Mouse (Mus musculus) CH12.LX (cell line): Measurements from ENCODE around the gene Alx3. TPM values are rescaled to one million over a fixed set of nuclear protein-coding genes. Genes with fewer than 3 reads are reported as not detected.

Source experiments
- DNase-seq: peaks from one replicate; pipeline ENCODE4 v3.0.0-alpha.2; 2013; ENCODE audit errors: extremely low read depth
- H3K27ac ChIP-seq: 2 replicates; pipeline ENCODE4 v1.5.1; 2012; ENCODE audit warnings: low read depth, mild to moderate bottlenecking, control low read depth, moderate library complexity; ENCODE audit not compliant: insufficient read depth
- H3K27me3 ChIP-seq: replicated peaks from 2 replicates; pipeline ENCODE3; 2012; ENCODE audit warnings: inconsistent platforms
- H3K36me3 ChIP-seq, 2 experiments: replicated peaks in 1 of 2; 2 replicates each; pipeline versions ENCODE3 to v1.6.1; 2012; ENCODE audit warnings: inconsistent platforms in 1 of 2, low read length in 1 of 2, mild to moderate bottlenecking in 1 of 2, mixed read lengths in 1 of 2, moderate library complexity in 1 of 2; ENCODE audit not compliant: control insufficient read depth in 1 of 2, insufficient read depth in 1 of 2
- H3K4me1 ChIP-seq, 2 experiments: 2 replicates each; pipeline ENCODE4 v1.6.1; 2012; ENCODE audit warnings: inconsistent platforms in 1 of 2, moderate library complexity in 1 of 2; ENCODE audit not compliant: insufficient read depth in 2 of 2, control insufficient read depth in 1 of 2
- H3K4me2 ChIP-seq: 2 replicates; pipeline ENCODE4 v1.6.1; 2012; ENCODE audit warnings: low read depth, mild to moderate bottlenecking, control low read depth; ENCODE audit not compliant: poor library complexity, insufficient read depth, severe bottlenecking
- H3K4me3 ChIP-seq, 3 experiments: fragments of 150-350 bp in 1 of 3; sonication (generic) in 1 of 3; replicated peaks in 1 of 3; 2 replicates each; pipeline versions ENCODE3 to v1.5.1; 2011 to 2012; ENCODE audit warnings: low read depth in 2 of 3, low read length in 2 of 3, mild to moderate bottlenecking in 2 of 3, moderate library complexity in 2 of 3, control low read depth in 1 of 3, improper control_type of control experiment in 1 of 3, inconsistent platforms in 1 of 3, mixed read lengths in 1 of 3; ENCODE audit not compliant: poor library complexity in 1 of 3
- H3K79me2 ChIP-seq: replicated peaks from 2 replicates; pipeline ENCODE4 v1.6.1; 2012; ENCODE audit warnings: mild to moderate bottlenecking, moderate library complexity; ENCODE audit not compliant: control insufficient read depth, poor library complexity, insufficient read depth, severe bottlenecking; ENCODE audit errors: extremely low read depth
- H3K9ac ChIP-seq: 2 replicates; pipeline ENCODE4 v1.6.1; 2012; ENCODE audit warnings: low read depth, mild to moderate bottlenecking, control low read depth, moderate library complexity; ENCODE audit not compliant: insufficient read depth
- H3K9me3 ChIP-seq: replicated peaks from 2 replicates; pipeline ENCODE3; 2012; ENCODE audit warnings: low read length, inconsistent platforms, mixed read lengths
- CHD1 ChIP-seq: IDR thresholded peaks from 2 replicates; pipeline ENCODE4 v1.6.1; 2012; ENCODE audit warnings: low read depth, low read length, improper control_type of control experiment, inconsistent platforms
- CHD2 ChIP-seq: IDR thresholded peaks from 2 replicates; pipeline ENCODE4 v1.6.1; 2011; ENCODE audit warnings: low read length, improper control_type of control experiment
- CTCF ChIP-seq, 2 experiments: IDR thresholded peaks in 1 of 2; conservative IDR thresholded peaks in 1 of 2; 2 replicates each; pipeline ENCODE4 v1.5.1; 2011 to 2012; ENCODE audit warnings: low read depth in 2 of 2, low read length in 2 of 2, improper control_type of control experiment in 1 of 2, inconsistent platforms in 1 of 2, mild to moderate bottlenecking in 1 of 2, moderate library complexity in 1 of 2
- GABPA ChIP-seq: IDR thresholded peaks from 2 replicates; pipeline ENCODE4 v1.6.1; 2012; ENCODE audit warnings: low read depth, low read length, improper control_type of control experiment, inconsistent platforms; ENCODE audit not compliant: insufficient replicate concordance
- HCFC1 ChIP-seq: IDR thresholded peaks from 2 replicates; pipeline ENCODE4 v1.6.1; 2012; ENCODE audit warnings: low read depth, mild to moderate bottlenecking, inconsistent platforms, low read length, improper control_type of control experiment
- IRF4 ChIP-seq: IDR thresholded peaks from 2 replicates; pipeline ENCODE4 v1.6.1; 2014; ENCODE audit warnings: low read depth, mild to moderate bottlenecking, inconsistent platforms, low read length, improper control_type of control experiment
- KAT2A ChIP-seq: IDR thresholded peaks from 2 replicates; pipeline ENCODE4 v1.6.1; 2012; ENCODE audit warnings: low read length, improper control_type of control experiment, inconsistent platforms; ENCODE audit not compliant: insufficient replicate concordance
- MAFK ChIP-seq: IDR thresholded peaks from 2 replicates; pipeline ENCODE4 v1.6.1; 2011; ENCODE audit warnings: low read length, improper control_type of control experiment; ENCODE audit not compliant: insufficient replicate concordance
- MAX ChIP-seq: IDR thresholded peaks from 2 replicates; pipeline ENCODE4 v1.6.1; 2011; ENCODE audit warnings: low read length, improper control_type of control experiment
- MAZ ChIP-seq: IDR thresholded peaks from 2 replicates; pipeline ENCODE4 v1.6.1; 2012; ENCODE audit warnings: low read depth, mild to moderate bottlenecking, inconsistent platforms, low read length, improper control_type of control experiment, moderate library complexity
- MEF2A ChIP-seq: IDR thresholded peaks from 2 replicates; pipeline ENCODE4 v1.6.1; 2014; ENCODE audit warnings: low read depth, mild to moderate bottlenecking, inconsistent platforms, low read length, improper control_type of control experiment, borderline replicate concordance
- MXI1 ChIP-seq: IDR thresholded peaks from 2 replicates; pipeline ENCODE4 v1.6.1; 2011; ENCODE audit warnings: mild to moderate bottlenecking, low read depth, low read length, improper control_type of control experiment
- NELFE ChIP-seq: IDR thresholded peaks from 2 replicates; pipeline ENCODE4 v1.6.1; 2011; ENCODE audit warnings: low read depth, low read length, improper control_type of control experiment
- RAD21 ChIP-seq: IDR thresholded peaks from 2 replicates; pipeline ENCODE4 v1.6.1; 2011; ENCODE audit warnings: low read depth, mild to moderate bottlenecking, low read length, improper control_type of control experiment, moderate library complexity
- RCOR1 ChIP-seq: conservative IDR thresholded peaks from 2 replicates; pipeline ENCODE4 v1.6.1; 2012; ENCODE audit warnings: low read depth, mild to moderate bottlenecking, inconsistent platforms, low read length, improper control_type of control experiment
- SMC3 ChIP-seq: IDR thresholded peaks from 2 replicates; pipeline ENCODE4 v1.6.1; 2011; ENCODE audit warnings: low read depth, low read length, improper control_type of control experiment
- TBP ChIP-seq: conservative IDR thresholded peaks from 2 replicates; pipeline ENCODE4 v1.6.1; 2011; ENCODE audit warnings: low read depth, low read length, improper control_type of control experiment
- TCF12 ChIP-seq: IDR thresholded peaks from 2 replicates; pipeline ENCODE4 v1.6.1; 2014; ENCODE audit warnings: low read depth, mild to moderate bottlenecking, inconsistent platforms, low read length, improper control_type of control experiment
- UBTF ChIP-seq: IDR thresholded peaks from 2 replicates; pipeline ENCODE4 v1.6.1; 2012; ENCODE audit warnings: low read depth, mild to moderate bottlenecking, inconsistent platforms, low read length, improper control_type of control experiment, moderate library complexity
- USF1 ChIP-seq: IDR thresholded peaks from 2 replicates; pipeline ENCODE4 v1.6.1; 2014; ENCODE audit warnings: low read depth, mild to moderate bottlenecking, inconsistent platforms, low read length, improper control_type of control experiment
- ZC3H11A ChIP-seq: IDR thresholded peaks from 2 replicates; pipeline ENCODE4 v1.6.1; 2012; ENCODE audit warnings: low read depth, mild to moderate bottlenecking, inconsistent platforms, low read length, improper control_type of control experiment
- ZKSCAN1 ChIP-seq: IDR thresholded peaks from 2 replicates; pipeline ENCODE4 v1.6.1; 2012; ENCODE audit warnings: low read depth, inconsistent platforms, low read length, improper control_type of control experiment, borderline replicate concordance
- ZMIZ1 ChIP-seq: IDR thresholded peaks from 2 replicates; pipeline ENCODE4 v1.6.1; 2012; ENCODE audit warnings: low read depth, mild to moderate bottlenecking, inconsistent platforms, low read length, improper control_type of control experiment
- ZNF384 ChIP-seq: IDR thresholded peaks from 2 replicates; pipeline ENCODE4 v1.6.1; 2012; ENCODE audit warnings: low read depth, low read length, improper control_type of control experiment, inconsistent platforms
- dilution Hi-C: fragments of 300-500 bp; cut with MboI; formaldehyde crosslinking; loops from 2 replicates; pipeline ENCODE4 v1.14.3; 2020; ENCODE audit warnings: low sequenced_read_pairs; ENCODE audit not compliant: extremely low pct_unique_long_range_greater_than_20kb, extremely low pct_ligation_motif_present
- in situ Hi-C: fragments of 300-500 bp; cut with MboI; formaldehyde crosslinking; loops from 3 replicates; pipeline ENCODE4 v1.14.3; 2019; ENCODE audit warnings: low sequenced_read_pairs, low pct_ligation_motif_present, low pct_unique_long_range_greater_than_20kb, mixed read lengths
- polyA plus RNA-seq: library from polyadenylated mRNA; unstranded; fragments of >175 nt; gene quantifications from 2 replicates; pipeline ENCODE4 v1.2.1, GENCODE M21; 2012; ENCODE audit warnings: low read depth; ENCODE audit not compliant: insufficient read length
- total RNA-seq, 2 experiments: library from RNA; depleted of rRNA; stranded (reverse); fragments of 300-350 nt in 1 of 2; fragments of >200 nt in 1 of 2; gene quantifications; 2 replicates each; pipeline ENCODE4 v1.2.3; 2012 to 2014

Gene Alx3
- total and polyA plus RNA-seq, 3 experiments, result not detected

DNA sequence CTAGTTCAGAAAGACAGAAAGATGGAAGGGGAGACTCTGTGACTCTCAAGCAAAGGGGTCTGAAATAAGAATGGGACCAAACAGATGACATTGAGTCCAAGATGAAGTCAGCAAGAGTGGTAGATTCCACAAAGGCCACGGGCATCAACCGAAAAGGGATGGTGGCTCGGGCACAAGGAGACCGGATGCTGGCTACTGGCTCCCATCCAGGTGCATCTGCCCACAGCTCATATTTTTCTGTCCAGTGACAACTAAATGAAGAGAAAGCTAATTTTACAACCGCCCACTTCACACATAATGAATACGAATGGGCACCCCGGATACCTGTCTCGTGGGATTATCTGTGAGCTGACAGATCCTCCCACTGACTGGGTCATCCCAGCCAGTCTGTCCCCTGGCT lies 12.4 kb downstream of the Alx3 start:
- peaks cover 2 to 6% of the 10 kb centered on the region in 2 experiments for H3K36me3 ChIP-seq
- dilution Hi-C loops, result no loop called here
- H3K27ac ChIP-seq, result no peak overlapping the region
- no peak for DNase-seq
- no peak overlapping the region for H3K4me2 ChIP-seq
- TF ChIP-seq ZKSCAN1, result no peak
- TF ChIP-seq RAD21, result no peak
- no peak for TF ChIP-seq MAFK
- TF ChIP-seq RCOR1, result no peak
- TF ChIP-seq NELFE, result no peak
- no peak for TF ChIP-seq CTCF (conservative IDR thresholded peaks at IDR 0.05 in 1 of 2, IDR thresholded peaks at IDR 0.05 in 1 of 2; ENCODE audit: low read depth in 2 of 2, low read length in 2 of 2)
- TF ChIP-seq MEF2A, result no peak
- TF ChIP-seq KAT2A, result no peak
- no peak for TF ChIP-seq MAZ
- TF ChIP-seq CHD2, result no peak
- TF ChIP-seq UBTF, result no peak
- TF ChIP-seq SMC3, result no peak
- TF ChIP-seq MAX, result no peak
- peaks cover 49 to 68% of the 10 kb centered on the region in 2 experiments for H3K4me1 ChIP-seq
- no peaks in the 10 kb centered on the region for H3K27me3 ChIP-seq
- no peak overlapping the region for H3K9ac ChIP-seq
- no peaks in the 10 kb centered on the region for H3K9me3 ChIP-seq
- in situ Hi-C loops, result no loop called here
- H3K79me2 ChIP-seq, result no peaks in the 10 kb centered on the region
- H3K4me3 ChIP-seq, result peak overlapping the region in 1 of 3 experiments; percentile 7

- Histone ChIP-seq H3K79me2 (no peaks in the 10 kb centered on the region), H3K4me1 (peaks cover 56 to 75% of the 10 kb centered on the region in 2 experiments), H3K9me3 (no peaks in the 10 kb centered on the region), H3K27ac (no peak overlapping the region), H3K36me3 (peaks cover 15 to 22% of the 10 kb centered on the region in 2 experiments), H3K4me3 (no peak overlapping the region), H3K9ac (no peak overlapping the region), H3K4me2 (no peak overlapping the region), H3K27me3 (no peaks in the 10 kb centered on the region)
- no peak for TF ChIP-seq HCFC1
- no peak for TF ChIP-seq TCF12
- TF ChIP-seq IRF4, result no peak
- TF ChIP-seq TBP, result no peak
- no peak for TF ChIP-seq CHD1
- TF ChIP-seq MAX, result no peak
- TF ChIP-seq ZNF384, result no peak
- TF ChIP-seq USF1, result no peak
- TF ChIP-seq GABPA, result no peak
- TF ChIP-seq SMC3, result no peak
- no peak for TF ChIP-seq RCOR1
- no peak for TF ChIP-seq CTCF (conservative IDR thresholded peaks at IDR 0.05 in 1 of 2, IDR thresholded peaks at IDR 0.05 in 1 of 2; ENCODE audit: low read depth in 2 of 2, low read length in 2 of 2)
- no peak for TF ChIP-seq ZMIZ1
- TF ChIP-seq ZC3H11A, result no peak
- no peak for TF ChIP-seq MXI1
- dilution Hi-C loops (no loop called here), in situ Hi-C loops (no loop called here)
- no peak for DNase-seq
These were observed 14.0 kb downstream of the Alx3 start for GRCm38 (mm10) chr3:107608808-107609207.
